Mouse (Mus musculus) stomach, embryonic 14.5 days (tissue): ENCODE measurements around the gene Bmpr1b. TPM values are rescaled to one million over a fixed set of nuclear protein-coding genes. Genes with fewer than 3 reads are reported as not detected.

Experiments used
- ATAC-seq: fragments of 200-750 bp; cut with Nextera tagmentation; 2 replicates; pipeline ENCODE4 v1.8.0; 2017; ENCODE audit warnings: low read depth, moderate TSS enrichment; ENCODE audit not compliant: insufficient number of reproducible peaks, insufficient read depth, low FRiP score
- H3K27ac ChIP-seq: fragments of 300-500 bp; sonication (generic); 2 replicates; pipeline ENCODE4 v1.5.1; 2014; ENCODE audit warnings: mild to moderate bottlenecking, low read length, moderate library complexity, mixed read lengths
- H3K27me3 ChIP-seq: fragments of 300-500 bp; sonication (generic); 2 replicates; pipeline ENCODE4 v1.6.1; 2014; ENCODE audit warnings: low read length, control low read depth, mixed read lengths; ENCODE audit not compliant: control insufficient read depth, insufficient read depth
- H3K36me3 ChIP-seq: fragments of 300-500 bp; sonication (generic); 2 replicates; pipeline ENCODE4 v1.6.1; 2014; ENCODE audit warnings: mild to moderate bottlenecking, control low read depth, low read length, moderate library complexity, mixed read lengths; ENCODE audit not compliant: control insufficient read depth, insufficient read depth
- H3K4me1 ChIP-seq: fragments of 300-500 bp; sonication (generic); 2 replicates; pipeline ENCODE4 v1.6.1; 2014; ENCODE audit warnings: low read length, control low read depth, mixed read lengths; ENCODE audit not compliant: control insufficient read depth, insufficient read depth
- H3K4me2 ChIP-seq: fragments of 300-500 bp; sonication (generic); replicated peaks from 2 replicates; pipeline ENCODE4 v1.6.1; 2014; ENCODE audit warnings: low read depth, low read length, control low read depth
- H3K4me3 ChIP-seq: fragments of 300-500 bp; sonication (generic); 2 replicates; pipeline ENCODE4 v1.5.1; 2014; ENCODE audit warnings: low read depth, low read length, control low read depth
- H3K9ac ChIP-seq: fragments of 300-500 bp; sonication (generic); replicated peaks from 2 replicates; pipeline ENCODE4 v1.6.1; 2014; ENCODE audit warnings: low read depth, mild to moderate bottlenecking, control low read depth, low read length, moderate library complexity, mixed read lengths
- H3K9me3 ChIP-seq: fragments of 300-500 bp; sonication (generic); 2 replicates; pipeline ENCODE4 v1.6.1; 2016; ENCODE audit warnings: low read depth, low read length, control low read depth; ENCODE audit not compliant: control insufficient read depth
- WGBS: fragments of 180-500 bp; shearing (Covaris S2); extraction: QIAGEN DNeasy Blood & Tissue Kit; methylation state at CpG from one replicate; pipeline ENCODE4 v1.1.7; 2014; 5-methylcytosine and 5-hydroxymethylcytosine counted together
- polyA plus RNA-seq: library from polyadenylated mRNA; unstranded; fragments of >200 nt; fragmentation: Nextera tagmentation; extraction: Ambion mirVana; gene quantifications from 2 replicates; pipeline ENCODE4 v1.2.1, GENCODE M21; 2014

The Bmpr1b gene
- polyA plus RNA-seq, 1 experiment from 2014 or later, result 12.7 TPM

GRCm38 (mm10) chr3:142065111-142065510 is 104.1 kb downstream of the Bmpr1b start:
- Histone ChIP-seq H3K4me1 (peaks cover 20% of the 10 kb centered on the region), H3K4me3 (no peak overlapping the region), H3K9ac (no peak overlapping the region), H3K27ac (no peak overlapping the region), H3K4me2 (no peak overlapping the region), H3K9me3 (no peaks in the 10 kb centered on the region), H3K36me3 (no peaks in the 10 kb centered on the region), H3K27me3 (no peaks in the 10 kb centered on the region)
- ATAC-seq, result no peak
- WGBS, result 37% methylated on average over 5 of the region's 5 CpGs

GRCm38 (mm10) chr3:142063536-142064226 is 105.5 kb downstream of the Bmpr1b start:
- Histone ChIP-seq H3K27ac (peak overlapping the region; percentile 33; the same call in 1 of the 2 replicates), H3K9ac (no peak overlapping the region), H3K4me1 (peaks cover 20% of the 10 kb centered on the region), H3K36me3 (no peaks in the 10 kb centered on the region), H3K9me3 (no peaks in the 10 kb centered on the region), H3K4me3 (no peak overlapping the region), H3K27me3 (no peaks in the 10 kb centered on the region), H3K4me2 (no peak overlapping the region)
- WGBS, result 23% methylated on average over 12 of the region's 12 CpGs
- ATAC-seq, result peak; percentile 58; the same call in 1 of the 2 replicates

- 76% methylated on average over 5 of the region's 5 CpGs for WGBS
Observed at GRCm38 (mm10) chr3:142061267-142061666, 108.0 kb downstream of the Bmpr1b start.

GRCm38 (mm10) chr3:142059890-142060289 is 109.3 kb downstream of the Bmpr1b start:
- Histone ChIP-seq H3K36me3 (no peaks in the 10 kb centered on the region), H3K9me3 (no peaks in the 10 kb centered on the region), H3K4me3 (no peak overlapping the region), H3K27me3 (no peaks in the 10 kb centered on the region), H3K4me2 (no peak overlapping the region), H3K4me1 (peaks cover 20% of the 10 kb centered on the region), H3K27ac (no peak overlapping the region), H3K9ac (no peak overlapping the region)
- WGBS, result 24% methylated on average over 3 of the region's 3 CpGs
- ATAC-seq, result no peak

More at GRCm38 (mm10) chr3:142061267-142061666, 108.0 kb downstream of the Bmpr1b start:
- Histone ChIP-seq H3K4me2 (no peak overlapping the region), H3K9me3 (no peaks in the 10 kb centered on the region), H3K36me3 (no peaks in the 10 kb centered on the region), H3K4me3 (no peak overlapping the region), H3K9ac (no peak overlapping the region), H3K27me3 (no peaks in the 10 kb centered on the region), H3K4me1 (peaks cover 20% of the 10 kb centered on the region), H3K27ac (no peak overlapping the region)
- no peak for ATAC-seq

GRCm38 (mm10) chr3:142050681-142051080 is 118.5 kb downstream of the Bmpr1b start:
- H3K9ac ChIP-seq, result no peak overlapping the region
- no peaks in the 10 kb centered on the region for H3K27me3 ChIP-seq
- no peak for ATAC-seq
- no peaks in the 10 kb centered on the region for H3K36me3 ChIP-seq
- H3K27ac ChIP-seq, result no peak overlapping the region
- H3K4me3 ChIP-seq, result no peak overlapping the region
- 97% methylated on average over 2 of the region's 2 CpGs for WGBS
- no peaks in the 10 kb centered on the region for H3K9me3 ChIP-seq
- no peaks in the 10 kb centered on the region; the same call in none of the 2 replicates for H3K4me1 ChIP-seq
- no peak overlapping the region for H3K4me2 ChIP-seq

- no peaks in the 10 kb centered on the region for H3K27me3 ChIP-seq
- no peak overlapping the region for H3K9ac ChIP-seq
- H3K4me3 ChIP-seq, result no peak overlapping the region
- 51% methylated on average over 3 of the region's 3 CpGs for WGBS
- H3K4me1 ChIP-seq, result no peaks in the 10 kb centered on the region; the same call in none of the 2 replicates
- H3K4me2 ChIP-seq, result no peak overlapping the region
- H3K36me3 ChIP-seq, result no peaks in the 10 kb centered on the region
- no peak overlapping the region for H3K27ac ChIP-seq
- no peaks in the 10 kb centered on the region for H3K9me3 ChIP-seq
- ATAC-seq, result no peak
Observed at GRCm38 (mm10) chr3:142049610-142050009, 119.6 kb downstream of the Bmpr1b start.

- Histone ChIP-seq H3K4me1 (no peaks in the 10 kb centered on the region; the same call in none of the 2 replicates), H3K27me3 (no peaks in the 10 kb centered on the region), H3K9me3 (no peaks in the 10 kb centered on the region), H3K36me3 (no peaks in the 10 kb centered on the region), H3K27ac (no peak overlapping the region), H3K9ac (no peak overlapping the region), H3K4me3 (no peak overlapping the region), H3K4me2 (no peak overlapping the region)
- no peak for ATAC-seq
- WGBS, result 59% methylated on average over 5 of the region's 5 CpGs
Observed at GRCm38 (mm10) chr3:142049093-142049492, 120.1 kb downstream of the Bmpr1b start.

- Histone ChIP-seq H3K4me3 (no peak overlapping the region), H3K4me2 (no peak overlapping the region), H3K27ac (no peak overlapping the region), H3K27me3 (no peaks in the 10 kb centered on the region), H3K36me3 (no peaks in the 10 kb centered on the region), H3K4me1 (no peaks in the 10 kb centered on the region; the same call in none of the 2 replicates), H3K9me3 (no peaks in the 10 kb centered on the region), H3K9ac (no peak overlapping the region)
- 58% methylated on average over 6 of the region's 6 CpGs for WGBS
- ATAC-seq, result no peak
Observed at GRCm38 (mm10) chr3:142048493-142048892, 120.7 kb downstream of the Bmpr1b start.

GRCm38 (mm10) chr3:142043463-142043862 is 125.8 kb downstream of the Bmpr1b start:
- Histone ChIP-seq H3K9me3 (no peaks in the 10 kb centered on the region), H3K4me3 (no peak overlapping the region), H3K4me1 (no peaks in the 10 kb centered on the region), H3K9ac (no peak overlapping the region), H3K4me2 (no peak overlapping the region), H3K36me3 (no peaks in the 10 kb centered on the region), H3K27me3 (no peaks in the 10 kb centered on the region), H3K27ac (no peak overlapping the region)
- WGBS, result 34% methylated on average over 2 of the region's 2 CpGs
- ATAC-seq, result no peak
